Mouse (Mus musculus) G1E (cell line): Measurements from ENCODE around the gene Sh3bp4.

Experiments used
- CTCF ChIP-seq: IDR thresholded peaks from 2 replicates; pipeline ENCODE4 v1.5.1; 2012; ENCODE audit warnings: low read depth, low read length, inconsistent platforms, mixed read lengths
- GATA1 ChIP-seq: IDR thresholded peaks from 2 replicates; pipeline ENCODE4 v1.6.1; 2012; ENCODE audit warnings: borderline replicate concordance, low read length, inconsistent platforms, mixed read lengths
- POLR2AphosphoS5 ChIP-seq: IDR thresholded peaks from 2 replicates; pipeline ENCODE4 v1.6.1; 2012; ENCODE audit warnings: low read depth, low read length, inconsistent platforms; ENCODE audit not compliant: insufficient replicate concordance
- TAL1 ChIP-seq: conservative IDR thresholded peaks from 2 replicates; pipeline ENCODE4 v1.6.1; 2012; ENCODE audit warnings: low read depth, low read length, inconsistent platforms, mixed read lengths

DNA sequence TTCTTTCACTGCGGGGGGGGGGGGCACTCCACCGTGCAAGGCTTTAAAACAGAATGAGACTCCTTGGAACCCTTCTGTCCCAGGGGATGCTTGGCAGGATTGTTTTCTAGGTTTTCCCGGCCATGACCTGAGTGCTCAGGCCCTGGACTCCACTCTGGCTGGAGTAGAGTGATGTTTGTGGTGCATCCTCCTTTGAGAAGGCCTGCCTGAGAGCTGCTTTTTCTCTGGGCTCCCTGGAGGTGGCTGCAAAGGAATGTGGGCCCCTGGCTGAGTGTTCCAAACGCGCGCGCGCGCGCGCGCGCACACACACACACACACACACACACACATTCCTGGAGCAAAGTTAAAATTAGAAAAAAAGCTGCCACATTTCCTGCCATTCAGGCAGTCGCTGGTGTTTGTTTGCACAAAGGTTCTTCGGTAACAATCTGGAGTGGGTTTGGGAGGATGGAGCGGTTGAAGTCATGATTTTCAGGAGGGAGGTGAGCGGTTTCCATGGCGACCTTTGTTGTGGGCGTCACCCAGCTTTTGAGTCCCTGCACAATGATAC, 22.3 kb downstream of the Sh3bp4 start:
- TF ChIP-seq CTCF (no peak), POLR2AphosphoS5 (no peak), GATA1 (no peak), TAL1 (no peak)
